Mouse (Mus musculus) limb, embryonic 11.5 days (tissue): Measurements from ENCODE around the gene Klc2. TPM values are rescaled to one million over a fixed set of nuclear protein-coding genes. Genes with fewer than 3 reads are reported as not detected.

Experiments
- ATAC-seq: fragments of 200-750 bp; cut with Nextera tagmentation; 2 replicates; pipeline ENCODE4 v1.8.0; 2017; ENCODE audit warnings: low read depth; ENCODE audit not compliant: insufficient number of reproducible peaks, low FRiP score, low TSS enrichment
- DNase-seq: peaks from one replicate; pipeline ENCODE4 v3.0.0-alpha.2; 2015; ENCODE audit warnings: low spot score
- H3K27ac ChIP-seq: fragments of 300-500 bp; sonication (generic); replicated peaks from 2 replicates; pipeline ENCODE4 v1.5.1; 2014; ENCODE audit warnings: low read depth, mild to moderate bottlenecking, low read length
- H3K27me3 ChIP-seq: fragments of 300-500 bp; sonication (generic); 2 replicates; pipeline ENCODE4 v1.6.1; 2014; ENCODE audit warnings: mild to moderate bottlenecking, low read length, mixed read lengths; ENCODE audit not compliant: control insufficient read depth, insufficient read depth
- H3K36me3 ChIP-seq: fragments of 300-500 bp; sonication (generic); 2 replicates; pipeline ENCODE4 v1.6.1; 2014; ENCODE audit warnings: mild to moderate bottlenecking, low read length, moderate library complexity, mixed read lengths; ENCODE audit not compliant: control insufficient read depth, insufficient read depth
- H3K4me1 ChIP-seq: fragments of 300-500 bp; sonication (generic); 2 replicates; pipeline ENCODE4 v1.6.1; 2014; ENCODE audit warnings: low read length, mixed read lengths; ENCODE audit not compliant: control insufficient read depth, insufficient read depth
- H3K4me2 ChIP-seq: fragments of 300-500 bp; sonication (generic); 2 replicates; pipeline ENCODE4 v1.6.1; 2014; ENCODE audit warnings: low read depth, mild to moderate bottlenecking, moderate library complexity; ENCODE audit not compliant: severe bottlenecking
- H3K4me3 ChIP-seq: fragments of 300-500 bp; sonication (generic); 2 replicates; pipeline ENCODE4 v1.5.1; 2014; ENCODE audit warnings: low read depth, low read length
- H3K9ac ChIP-seq: fragments of 300-500 bp; sonication (generic); 2 replicates; pipeline ENCODE4 v1.6.1; 2014; ENCODE audit warnings: mild to moderate bottlenecking, low read length
- H3K9me3 ChIP-seq: fragments of 300-500 bp; sonication (generic); 2 replicates; pipeline ENCODE4 v1.6.1; 2016; ENCODE audit warnings: low read length; ENCODE audit not compliant: control insufficient read depth
- WGBS: fragments of 180-500 bp; shearing (Covaris S2); extraction: QIAGEN DNeasy Blood & Tissue Kit; methylation state at CpG from one replicate; pipeline ENCODE4 v1.1.7; 2014; 5-methylcytosine and 5-hydroxymethylcytosine counted together
- polyA plus RNA-seq: library from polyadenylated mRNA; unstranded; fragments of >200 nt; fragmentation: Nextera tagmentation; extraction: Ambion mirVana; gene quantifications from 2 replicates; pipeline ENCODE4 v1.2.1, GENCODE M21; 2014

The Klc2 gene
- polyA plus RNA-seq, 1 experiment from 2014 or later, result 21.2 TPM

DNA sequence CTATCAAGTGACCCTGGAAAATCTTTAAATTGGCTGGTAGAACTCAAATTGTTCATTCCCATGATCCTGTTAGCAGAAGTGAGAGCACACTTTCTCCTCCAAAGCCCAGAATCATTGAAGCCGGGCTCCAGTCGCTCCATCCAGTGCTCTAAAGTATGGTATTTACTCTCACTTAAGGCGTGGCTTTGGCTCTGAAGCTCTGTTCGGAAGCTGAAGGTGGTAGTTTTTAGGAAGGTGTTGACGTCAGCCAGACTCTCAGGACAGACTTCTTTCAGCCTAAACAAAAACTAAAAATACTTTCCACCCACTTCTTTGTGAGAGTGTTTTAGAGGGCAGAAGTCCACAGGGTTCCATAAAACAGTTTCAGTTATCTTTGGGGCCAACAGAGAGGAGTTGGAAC lies 44.8 kb downstream of the Klc2 start:
- Histone ChIP-seq H3K27ac (no peak overlapping the region), H3K4me3 (no peak overlapping the region)
- WGBS, result 38% methylated on average over 5 of the region's 5 CpGs

DNA sequence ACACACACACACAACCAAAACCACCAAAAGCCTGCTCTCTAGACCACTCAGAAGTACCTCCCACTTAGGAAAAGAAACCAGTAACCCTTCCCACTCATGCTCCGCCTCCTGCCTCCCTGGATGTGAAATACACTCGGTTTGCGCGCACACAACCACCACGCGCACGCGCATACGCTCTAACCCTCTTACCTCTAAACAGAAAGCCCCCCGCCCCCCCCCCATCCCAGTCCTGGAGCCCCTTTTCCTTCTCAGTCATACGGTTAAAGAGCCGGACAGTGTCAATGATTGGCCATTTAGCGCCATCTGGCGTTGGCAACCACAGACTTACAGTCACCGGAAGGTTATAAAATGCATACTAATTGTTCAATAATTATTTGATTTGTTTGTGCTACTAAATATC lies 45.3 kb downstream of the Klc2 start:
- H3K9me3 ChIP-seq, result no peaks in the 10 kb centered on the region
- peak overlapping the region; percentile 37 for H3K4me3 ChIP-seq
- 0 out of 2 replicates have a peak, but pooled peaks cover 2% of the 10 kb centered on the region for H3K27me3 ChIP-seq
- H3K4me1 ChIP-seq, result peaks cover 34% of the 10 kb centered on the region
- under 1% methylated on average over 15 of the region's 15 CpGs for WGBS
- peak overlapping the region; percentile 98 for H3K27ac ChIP-seq
- H3K4me2 ChIP-seq, result peak overlapping the region; percentile 99
- H3K36me3 ChIP-seq, result no peaks in the 10 kb centered on the region; the same call in 1 of the 2 replicates
- no peak overlapping the region; the same call in 1 of the 2 replicates for H3K9ac ChIP-seq
- peak; percentile 90 for DNase-seq
- no peak; the same call in 1 of the 2 replicates for ATAC-seq

More for the DNA sequence above, 44.8 kb downstream of the Klc2 start:
- Histone ChIP-seq H3K9ac (no peak overlapping the region), H3K27me3 (0 out of 2 replicates have a peak, but pooled peaks cover 2% of the 10 kb centered on the region), H3K4me2 (no peak overlapping the region), H3K4me1 (peaks cover 30% of the 10 kb centered on the region), H3K36me3 (no peaks in the 10 kb centered on the region; the same call in 1 of the 2 replicates), H3K9me3 (no peaks in the 10 kb centered on the region)
- ATAC-seq (no peak), DNase-seq (no peak)

DNA sequence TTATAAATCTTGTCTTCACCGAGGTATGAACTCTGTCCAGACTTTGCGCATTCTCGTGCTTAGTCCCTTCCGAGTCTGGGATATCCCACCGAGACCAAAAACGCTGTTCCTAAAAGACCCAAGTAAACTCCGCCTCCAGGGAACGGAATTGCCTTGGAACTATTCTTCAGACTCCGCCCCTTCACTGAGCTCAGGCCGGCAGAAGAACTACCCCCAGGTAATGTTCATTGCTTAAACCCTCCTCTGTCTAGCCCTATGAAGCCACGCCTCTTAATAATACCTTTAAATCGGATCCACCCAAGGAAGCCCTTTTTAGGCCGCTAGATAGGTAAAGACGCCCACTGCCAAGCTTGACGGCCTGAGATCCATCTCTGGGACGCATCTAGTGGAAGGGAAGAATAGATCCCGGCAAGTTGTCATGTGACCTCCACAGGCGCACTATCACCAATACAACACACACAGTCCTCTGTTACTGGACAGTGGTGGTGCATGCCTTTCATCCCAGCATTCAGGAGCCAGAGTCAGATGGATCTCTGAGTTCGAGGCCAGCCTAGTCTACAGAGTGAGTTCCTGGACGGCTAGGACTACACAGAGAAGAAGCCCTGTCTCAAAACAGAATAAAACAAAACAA lies 45.9 kb downstream of the Klc2 start:
- Histone ChIP-seq H3K4me1 (peaks cover 36% of the 10 kb centered on the region), H3K27ac (peak overlapping the region; percentile 98), H3K9ac (peak overlapping the region; percentile 9; the same call in 1 of the 2 replicates), H3K27me3 (0 out of 2 replicates have a peak, but pooled peaks cover 2% of the 10 kb centered on the region), H3K9me3 (no peaks in the 10 kb centered on the region), H3K4me3 (peak overlapping the region; percentile 37), H3K4me2 (peak overlapping the region; percentile 99), H3K36me3 (no peaks in the 10 kb centered on the region; the same call in 1 of the 2 replicates)
- ATAC-seq (peak; percentile 18), DNase-seq (peak; percentile 71)
- 2% methylated on average over 20 of the region's 20 CpGs for WGBS

DNA sequence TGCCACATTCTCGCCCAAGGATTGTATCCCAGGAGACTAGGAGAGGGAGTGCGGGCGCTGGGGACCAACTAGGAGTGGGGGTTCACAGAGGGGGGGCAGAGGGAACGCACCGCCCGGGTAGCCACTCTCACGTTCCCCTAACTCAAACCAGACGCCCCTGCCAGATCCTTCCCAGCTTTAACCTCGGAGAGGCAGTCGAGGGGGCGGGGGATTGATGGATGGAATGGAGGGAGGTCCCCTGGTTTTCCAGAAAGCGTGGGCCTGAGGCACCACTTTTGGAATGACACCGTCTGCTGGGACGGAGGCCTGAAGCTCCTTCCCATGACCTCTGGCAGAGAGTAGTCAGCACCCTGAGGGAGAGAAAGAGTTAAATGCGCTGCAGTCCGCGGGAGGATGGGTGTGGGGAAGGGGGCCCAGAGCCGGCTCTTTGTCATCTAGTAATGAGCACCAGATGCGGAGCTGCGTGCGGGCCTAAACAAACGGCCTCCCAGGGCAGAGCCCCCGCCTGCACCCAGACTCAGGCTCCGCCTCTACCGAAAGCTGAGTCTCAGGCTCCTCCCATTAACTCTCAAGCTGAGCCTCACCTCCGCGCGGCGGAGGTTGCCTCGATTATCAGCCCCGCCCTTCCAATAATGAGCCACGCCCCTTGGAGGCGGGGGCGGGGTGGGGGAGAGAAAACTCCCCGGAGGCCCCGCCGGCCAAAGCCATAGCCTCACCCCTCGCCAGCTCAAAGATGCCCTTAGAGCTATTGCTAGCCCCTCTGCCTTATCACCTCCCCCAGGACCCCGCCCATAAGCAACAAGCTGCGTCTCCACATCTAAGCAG lies 46.6 kb downstream of the Klc2 start:
- Histone ChIP-seq H3K36me3 (no peaks in the 10 kb centered on the region; the same call in 1 of the 2 replicates), H3K4me1 (peaks cover 44% of the 10 kb centered on the region), H3K4me3 (peak overlapping the region; percentile 37), H3K9ac (peak overlapping the region; percentile 58), H3K27ac (peak overlapping the region; percentile 98), H3K4me2 (peak overlapping the region; percentile 99), H3K27me3 (0 out of 2 replicates have a peak, but pooled peaks cover 2% of the 10 kb centered on the region), H3K9me3 (no peaks in the 10 kb centered on the region)
- under 1% methylated on average over 40 of the region's 40 CpGs for WGBS
- DNase-seq (peak; percentile 96), ATAC-seq (peak; percentile 92)

DNA sequence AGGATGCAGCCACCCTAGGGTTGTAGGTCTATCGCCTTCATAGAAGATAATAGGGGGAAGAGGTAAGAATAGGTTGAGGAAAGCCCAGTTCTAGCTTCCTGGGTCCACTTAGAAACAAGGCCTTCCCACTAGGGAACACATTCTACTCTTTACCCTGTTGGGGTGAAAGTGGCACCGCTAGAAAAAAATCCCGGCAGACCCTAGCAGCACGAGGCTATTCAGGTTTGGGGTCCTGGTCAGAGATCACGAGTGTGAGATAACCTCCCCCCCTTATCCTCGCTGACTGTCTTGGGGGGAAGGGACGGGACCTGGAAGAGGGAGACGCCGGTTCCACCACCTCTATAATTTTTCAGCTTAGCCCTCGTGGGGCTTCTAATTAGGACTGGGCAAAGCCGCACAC lies 47.3 kb downstream of the Klc2 start:
- ATAC-seq (no peak), DNase-seq (no peak)
- H3K4me2 ChIP-seq, result peak overlapping the region; percentile 99
- H3K27me3 ChIP-seq, result 0 out of 2 replicates have a peak, but pooled peaks cover 2% of the 10 kb centered on the region
- H3K9ac ChIP-seq, result peak overlapping the region; percentile 58
- peak overlapping the region; percentile 98 for H3K27ac ChIP-seq
- peaks cover 44% of the 10 kb centered on the region for H3K4me1 ChIP-seq
- H3K4me3 ChIP-seq, result peak overlapping the region; percentile 37
- H3K36me3 ChIP-seq, result no peaks in the 10 kb centered on the region; the same call in 1 of the 2 replicates
- no peaks in the 10 kb centered on the region for H3K9me3 ChIP-seq
- WGBS, result 3% methylated on average over 11 of the region's 11 CpGs

DNA sequence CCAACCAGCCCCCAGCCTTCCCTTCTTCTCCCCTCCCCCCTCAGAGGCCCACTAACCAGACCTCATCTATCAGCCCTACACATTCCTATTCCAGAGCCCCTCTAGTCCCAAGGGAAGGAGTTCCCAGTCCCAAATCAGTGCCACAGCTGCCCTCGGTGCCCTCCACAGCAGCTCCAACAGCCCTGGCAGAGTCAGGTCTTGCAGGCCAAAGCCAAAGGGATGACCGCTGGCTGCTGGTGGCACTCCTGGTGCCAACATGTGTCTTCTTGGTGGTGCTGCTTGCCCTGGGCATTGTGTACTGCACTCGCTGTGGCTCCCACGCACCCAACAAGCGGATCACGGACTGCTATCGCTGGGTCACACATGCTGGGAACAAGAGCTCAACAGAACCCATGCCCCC lies 48.4 kb downstream of the Klc2 start:
- H3K27me3 ChIP-seq, result 0 out of 2 replicates have a peak, but pooled peaks cover 2% of the 10 kb centered on the region
- H3K4me1 ChIP-seq, result peaks cover 44% of the 10 kb centered on the region
- no peak overlapping the region for H3K9ac ChIP-seq
- peak overlapping the region; percentile 98 for H3K27ac ChIP-seq
- H3K36me3 ChIP-seq, result no peaks in the 10 kb centered on the region; the same call in 1 of the 2 replicates
- ATAC-seq (no peak), DNase-seq (no peak)
- peak overlapping the region; percentile 99 for H3K4me2 ChIP-seq
- 81% methylated on average over 7 of the region's 7 CpGs for WGBS
- no peaks in the 10 kb centered on the region for H3K9me3 ChIP-seq
- peak overlapping the region; percentile 0; the same call in 1 of the 2 replicates for H3K4me3 ChIP-seq

DNA sequence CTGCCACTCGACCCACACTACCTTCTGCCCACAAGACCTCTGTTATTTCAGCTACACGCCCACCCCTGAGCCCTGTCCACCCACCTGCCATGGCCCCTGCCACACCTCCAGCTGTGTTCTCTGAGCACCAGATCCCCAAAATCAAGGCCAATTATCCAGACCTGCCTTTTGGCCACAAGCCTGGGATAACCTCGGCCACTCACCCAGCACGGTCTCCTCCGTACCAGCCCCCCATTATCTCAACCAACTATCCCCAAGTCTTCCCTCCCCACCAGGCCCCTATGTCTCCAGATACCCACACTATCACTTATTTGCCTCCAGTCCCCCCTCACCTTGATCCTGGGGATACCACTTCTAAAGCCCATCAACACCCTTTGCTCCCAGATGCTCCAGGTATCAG lies 48.9 kb downstream of the Klc2 start:
- Histone ChIP-seq H3K9me3 (no peaks in the 10 kb centered on the region), H3K27ac (0 out of 2 replicates have a peak overlapping the region, but pooled peaks have one; percentile 98), H3K4me3 (0 out of 2 replicates have a peak overlapping the region, but pooled peaks have one; percentile 0), H3K27me3 (0 out of 2 replicates have a peak, but pooled peaks cover 2% of the 10 kb centered on the region), H3K4me2 (peak overlapping the region; percentile 99), H3K4me1 (peaks cover 47% of the 10 kb centered on the region), H3K36me3 (no peaks in the 10 kb centered on the region; the same call in 1 of the 2 replicates), H3K9ac (no peak overlapping the region; the same call in 1 of the 2 replicates)
- WGBS, result 73% methylated on average over 5 of the region's 5 CpGs
- no peak for ATAC-seq
- DNase-seq, result no peak
